Mouse (Mus musculus) ZHBTc4 (cell line): ENCODE data around the gene Mpp3.

Experiments used
- DNase-seq: peaks from one replicate; pipeline ENCODE4 v3.0.0-alpha.2; 2011; ENCODE audit warnings: low read depth, low spot score

The Mpp3 gene

GRCm38 (mm10) chr11:101979140-101979539 is 49.1 kb downstream of the Mpp3 start:
- DNase-seq, result no peak

GRCm38 (mm10) chr11:101976949-101977348 is 51.3 kb downstream of the Mpp3 start:
- DNase-seq, result peak; percentile 33

GRCm38 (mm10) chr11:101974923-101975322 is 53.3 kb downstream of the Mpp3 start:
- DNase-seq, result peak; percentile 69

- DNase-seq, result no peak
Observed at GRCm38 (mm10) chr11:101974181-101974580, 54.1 kb downstream of the Mpp3 start.

- DNase-seq, result no peak
Observed at GRCm38 (mm10) chr11:101973496-101973895, 54.8 kb downstream of the Mpp3 start.

- no peak for DNase-seq
Observed at GRCm38 (mm10) chr11:101972651-101973050, 55.6 kb downstream of the Mpp3 start.

- no peak for DNase-seq
Observed at GRCm38 (mm10) chr11:101972097-101972496, 56.2 kb downstream of the Mpp3 start.

- peak; percentile 76 for DNase-seq
Observed at GRCm38 (mm10) chr11:101971410-101971809, 56.9 kb downstream of the Mpp3 start.

GRCm38 (mm10) chr11:101969835-101970234 is 58.4 kb downstream of the Mpp3 start:
- no peak for DNase-seq

- peak; percentile 94 for DNase-seq
Observed at GRCm38 (mm10) chr11:101968791-101969190, 59.5 kb downstream of the Mpp3 start.

GRCm38 (mm10) chr11:101968311-101968710 is 60.0 kb downstream of the Mpp3 start:
- DNase-seq, result peak; percentile 43

- DNase-seq, result peak; percentile 45
Observed at GRCm38 (mm10) chr11:101966965-101967614, 61.2 kb downstream of the Mpp3 start, which contains the start of gene Sost. TSS of gene Sost (minus strand) at chr11:101967015.

GRCm38 (mm10) chr11:101965553-101965952 is 62.7 kb downstream of the Mpp3 start:
- DNase-seq, result no peak

- DNase-seq, result peak; percentile 29
Observed at GRCm38 (mm10) chr11:101964647-101965046, 63.6 kb downstream of the Mpp3 start.

- peak; percentile 70 for DNase-seq
Observed at GRCm38 (mm10) chr11:101963473-101964291, 64.6 kb downstream of the Mpp3 start.

GRCm38 (mm10) chr11:101963043-101963442 is 65.2 kb downstream of the Mpp3 start:
- DNase-seq, result no peak

GRCm38 (mm10) chr11:101957476-101957875 is 70.8 kb downstream of the Mpp3 start:
- no peak for DNase-seq

GRCm38 (mm10) chr11:101953441-101953840 is 74.8 kb downstream of the Mpp3 start:
- no peak for DNase-seq

GRCm38 (mm10) chr11:101952541-101953341 is 75.5 kb downstream of the Mpp3 start:
- DNase-seq, result no peak

- no peak for DNase-seq
Observed at GRCm38 (mm10) chr11:101950021-101950420, 78.2 kb downstream of the Mpp3 start.
